Mouse (Mus musculus) v-Abl transformed pro-B cells (cell line): ENCODE data around the gene Ankrd33.
"Not testable (repeated sequence)": the region's sequence is repeated elsewhere in the genome, so short reads cannot be mapped to it uniquely, and the experiment has no call there.

ENCODE experiments used
- in situ Hi-C, 2 experiments: fragments of 400-800 bp; cut with MboI; formaldehyde crosslinking; loops; one replicate each; pipeline ENCODE4 v1.15.1; 2025; ENCODE audit not compliant: unreplicated experiment in 2 of 2

Ankrd33 gene

GRCm38 (mm10) chr15:101084499-101084898 is 31.1 kb upstream of the Ankrd33 start:
- in situ Hi-C loops: no loop called here

- in situ Hi-C loops: no loop called here
Observed at GRCm38 (mm10) chr15:101086451-101086850, 29.1 kb upstream of the Ankrd33 start.

- in situ Hi-C loops: no loop called here
Observed at GRCm38 (mm10) chr15:101086956-101087355, 28.6 kb upstream of the Ankrd33 start.

GRCm38 (mm10) chr15:101088291-101088690 is 27.3 kb upstream of the Ankrd33 start:
- in situ Hi-C loops: no loop called here

GRCm38 (mm10) chr15:101091551-101091950 is 24.0 kb upstream of the Ankrd33 start:
- in situ Hi-C loops: no loop called here

- in situ Hi-C loops: no loop called here
Observed at GRCm38 (mm10) chr15:101092121-101092828, 23.3 kb upstream of the Ankrd33 start.

GRCm38 (mm10) chr15:101092829-101093648 is 22.5 kb upstream of the Ankrd33 start:
- in situ Hi-C loops: no loop called here

- in situ Hi-C loops: no loop called here
Observed at GRCm38 (mm10) chr15:101093988-101094387, 21.6 kb upstream of the Ankrd33 start.

- in situ Hi-C loops: no loop called here
Observed at GRCm38 (mm10) chr15:101094979-101095378, 20.6 kb upstream of the Ankrd33 start.

- in situ Hi-C loops: no loop called here
Observed at GRCm38 (mm10) chr15:101095392-101095791, 20.2 kb upstream of the Ankrd33 start.

- in situ Hi-C loops: no loop called here
Observed at GRCm38 (mm10) chr15:101097985-101098651, 17.4 kb upstream of the Ankrd33 start.

GRCm38 (mm10) chr15:101100996-101101395 is 14.6 kb upstream of the Ankrd33 start:
- in situ Hi-C loops: loop anchor here in 1 of 2 experiments (10.0 kb wide), 1 partner anchor 346 kb away; no protein-coding TSS in a partner anchor

GRCm38 (mm10) chr15:101103605-101104304 is 11.8 kb upstream of the Ankrd33 start:
- in situ Hi-C loops: loop anchor here in 1 of 2 experiments (10.0 kb wide), 1 partner anchor 349 kb away; no protein-coding TSS in a partner anchor

GRCm38 (mm10) chr15:101105496-101105994 is 10.0 kb upstream of the Ankrd33 start:
- in situ Hi-C loops: loop anchor here in 1 of 2 experiments (10.0 kb wide), 1 partner anchor 351 kb away; no protein-coding TSS in a partner anchor

- in situ Hi-C loops: loop anchor here in 1 of 2 experiments (10.0 kb wide), 1 partner anchor 351 kb away; no protein-coding TSS in a partner anchor
Observed at GRCm38 (mm10) chr15:101106011-101106410, 9.5 kb upstream of the Ankrd33 start.

GRCm38 (mm10) chr15:101107906-101108671 is 7.5 kb upstream of the Ankrd33 start:
- in situ Hi-C loops: loop anchor here in 1 of 2 experiments (10.0 kb wide), 1 partner anchor 353 kb away; no protein-coding TSS in a partner anchor

GRCm38 (mm10) chr15:101113176-101113575 is 2.4 kb upstream of the Ankrd33 start:
- in situ Hi-C loops: no loop called here

GRCm38 (mm10) chr15:101113778-101114177 is 1.8 kb upstream of the Ankrd33 start:
- in situ Hi-C loops: not testable (repeated sequence)

- in situ Hi-C loops: no loop called here
Observed at GRCm38 (mm10) chr15:101118399-101119125, 3.0 kb downstream of the Ankrd33 start.
